27 mouse cellular contexts compared by ENCODE assay signal in the genomic region with DNA sequence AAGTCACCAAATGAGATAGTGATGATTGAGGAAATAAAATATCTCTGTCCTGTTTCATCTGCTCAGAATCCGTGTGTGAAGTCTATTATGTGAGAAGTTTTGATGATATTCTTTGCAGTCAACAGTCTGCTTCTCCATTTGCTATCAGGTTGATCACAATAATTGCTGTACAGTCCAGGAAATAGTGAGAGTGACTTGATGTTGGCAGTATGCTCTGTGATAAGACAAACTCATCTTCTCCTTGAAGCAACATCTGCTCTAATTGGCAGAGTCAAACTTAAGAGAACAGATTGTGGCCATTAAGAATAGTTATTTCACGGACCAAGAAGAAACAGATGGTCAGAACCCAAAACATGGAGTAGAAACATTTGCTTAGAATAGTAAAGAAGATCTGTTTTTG. TPM values are rescaled to one million over a fixed set of nuclear protein-coding genes. Genes with fewer than 3 reads are reported as not detected.
A peak's percentile ranks its signal among the peaks of the same experiment; 100 is the strongest.
DNase-seq lines count a peak whose midpoint lies in the region; ATAC-seq and TF ChIP-seq lines count a peak whose summit lies in the region.
"Had no signal": no experiment of that assay in that cellular context is flagged by ENCODE, and none has a peak within 500 bp of the region (broad histone marks: within the 10 kb centered on the region; RNA-seq: fewer than 3 reads in every experiment).

No protein-coding gene starts in this region.

- TF ChIP-seq CTCF in G1E (IDR thresholded peaks at IDR 0.05; ENCODE audit: low read depth, low read length) (no peak), MEL (IDR thresholded peaks at IDR 0.05 in 2 of 3, conservative IDR thresholded peaks at IDR 0.05 in 1 of 3; ENCODE audit: control insufficient read depth in 1 of 3, insufficient read depth in 1 of 3, low read depth in 2 of 3, low read length in 3 of 3, poor library complexity in 1 of 3, severe bottlenecking in 1 of 3) (no peak)

- TF ChIP-seq RAD21 in MEL (IDR thresholded peaks at IDR 0.05; ENCODE audit: low read depth, low read length), result no peak

- H3K4me2 ChIP-seq in liver, embryonic 12.5 days, result no peak overlapping the region
- H3K4me2 ChIP-seq in midbrain, embryonic 16.5 days (ENCODE audit: low read length), result no peak overlapping the region

- no peaks in the 10 kb centered on the region for H3K9me3 ChIP-seq in G1E (replicated peaks)
- H3K9me3 ChIP-seq in MEL (replicated peaks; ENCODE audit: insufficient read depth, low read length), result no peaks in the 10 kb centered on the region
- H3K9me3 ChIP-seq in liver, embryonic 12.5 days (replicated peaks), result no peaks in the 10 kb centered on the region
- no peaks in the 10 kb centered on the region for H3K9me3 ChIP-seq in midbrain, embryonic 16.5 days (replicated peaks; ENCODE audit: control insufficient read depth, low read length, poor library complexity, severe bottlenecking)
- no peaks in the 10 kb centered on the region for H3K9me3 ChIP-seq in limb, embryonic 10.5 days (replicated peaks)

- H3K27me3 ChIP-seq in G1E (ENCODE audit: insufficient read depth, low read length), result no peaks in the 10 kb centered on the region; the same call in none of the 2 replicates
- H3K27me3 ChIP-seq in MEL (ENCODE audit: control insufficient read depth in 1 of 2, insufficient read depth in 2 of 2, low read length in 2 of 2), result no peaks in the 10 kb centered on the region
- H3K27me3 ChIP-seq in liver, embryonic 12.5 days (replicated peaks), result no peaks in the 10 kb centered on the region
- no peaks in the 10 kb centered on the region for H3K27me3 ChIP-seq in midbrain, embryonic 16.5 days (ENCODE audit: control insufficient read depth, insufficient read depth, low read depth, low read length)
- H3K27me3 ChIP-seq in limb, embryonic 10.5 days (ENCODE audit: low read depth, poor library complexity, severe bottlenecking), result no peaks in the 10 kb centered on the region
- H3K27me3 ChIP-seq: CH12.LX, Patski had no signal

- H3K4me3 ChIP-seq in G1E (ENCODE audit: low read depth, low read length), result no peak overlapping the region
- H3K4me3 ChIP-seq in MEL (ENCODE audit: control insufficient read depth in 1 of 2, insufficient read depth in 1 of 2, low read depth in 2 of 2, low read length in 2 of 2), result no peak overlapping the region
- no peak overlapping the region for H3K4me3 ChIP-seq in liver, embryonic 12.5 days
- no peak overlapping the region for H3K4me3 ChIP-seq in midbrain, embryonic 16.5 days (ENCODE audit: low read depth, low read length)
- H3K4me3 ChIP-seq in limb, embryonic 10.5 days, result no peak overlapping the region

- TF ChIP-seq EP300 in MEL (IDR thresholded peaks at IDR 0.05; ENCODE audit: low read depth in 1 of 2, low read length in 2 of 2), result peak; percentile 32 to 53; a peak in 3 of 4 replicates

- no peak overlapping the region for H3K9ac ChIP-seq in MEL (ENCODE audit: control insufficient read depth, low read depth, low read length, poor library complexity, severe bottlenecking)
- no peak overlapping the region for H3K9ac ChIP-seq in liver, embryonic 12.5 days
- no peak overlapping the region for H3K9ac ChIP-seq in midbrain, embryonic 16.5 days (ENCODE audit: low read depth, low read length)

- no peaks in the 10 kb centered on the region for H3K79me2 ChIP-seq in MEL (ENCODE audit: control insufficient read depth, insufficient read depth, low read length, poor library complexity)

- H3K4me1 ChIP-seq in G1E (ENCODE audit: insufficient read depth, low read depth, low read length), result no peaks in the 10 kb centered on the region
- H3K4me1 ChIP-seq in MEL (ENCODE audit: control insufficient read depth in 1 of 2, insufficient read depth in 2 of 2, low read length in 2 of 2), result no peaks in the 10 kb centered on the region
- H3K4me1 ChIP-seq in liver, embryonic 12.5 days, result no peaks in the 10 kb centered on the region
- H3K4me1 ChIP-seq in midbrain, embryonic 16.5 days (ENCODE audit: control insufficient read depth, insufficient read depth, low read length), result no peaks in the 10 kb centered on the region
- H3K4me1 ChIP-seq in limb, embryonic 10.5 days, result no peaks in the 10 kb centered on the region

- 48% methylated on average over 2 of the region's 2 CpGs for whole genome bisulfite sequencing in liver, embryonic 12.5 days (ENCODE audit: insufficient replicate concordance)
- 72% methylated on average over 2 of the region's 2 CpGs for WGBS in midbrain, embryonic 16.5 days
- 84% methylated on average over 2 of the region's 2 CpGs for WGBS in limb, embryonic 10.5 days

- H3K36me3 ChIP-seq in G1E (replicated peaks), result no peaks in the 10 kb centered on the region
- no peaks in the 10 kb centered on the region for H3K36me3 ChIP-seq in MEL (ENCODE audit: control insufficient read depth in 1 of 2, insufficient read depth in 2 of 2, low read length in 2 of 2)
- H3K36me3 ChIP-seq in liver, embryonic 12.5 days, result no peaks in the 10 kb centered on the region
- no peaks in the 10 kb centered on the region for H3K36me3 ChIP-seq in midbrain, embryonic 16.5 days (ENCODE audit: control insufficient read depth, insufficient read depth, low read length)
- no peaks in the 10 kb centered on the region for H3K36me3 ChIP-seq in limb, embryonic 10.5 days

- TF ChIP-seq POLR2A in MEL (IDR thresholded peaks at IDR 0.05; ENCODE audit: control insufficient read depth in 1 of 2, insufficient read depth in 1 of 2, low read depth in 1 of 2, low read length in 2 of 2, poor library complexity in 1 of 2), result no peak

- no peak overlapping the region for H3K27ac ChIP-seq in MEL (ENCODE audit: control insufficient read depth, low read depth, low read length)
- H3K27ac ChIP-seq in liver, embryonic 12.5 days, result no peak overlapping the region
- H3K27ac ChIP-seq in midbrain, embryonic 16.5 days (ENCODE audit: low read length), result no peak overlapping the region
- H3K27ac ChIP-seq in limb, embryonic 10.5 days, result no peak overlapping the region

- ATAC-seq in G1E (ENCODE audit: extremely low read depth, insufficient number of reproducible peaks, low FRiP score, poor library complexity, severe bottlenecking), result peak; percentile 58
- no peak for ATAC-seq in liver, embryonic 12.5 days
- ATAC-seq in midbrain, embryonic 16.5 days, result no peak
- ATAC-seq: activated CD4-positive, CD25-positive, alpha-beta regulatory T cell, adult 4 months; CD4-positive, CD25-positive, alpha-beta regulatory T cell, adult 4 months; Patski had no signal

- DNase-seq in G1E (ENCODE audit: low spot score) (no peak), MEL (ENCODE audit: low read depth, low spot score) (peak; percentile 30)
- DNase-seq in brain, adult 2 months (ENCODE audit: low read depth, low spot score), result peak; percentile 4
- no peak for DNase-seq in limb, embryonic 10.5 days (ENCODE audit: low spot score)
- DNase-seq: adrenal gland, adult 2 months; adrenal gland, adult 8-10 months; adrenal gland, postnatal 10 days; adrenal gland, postnatal 14 days; adrenal gland, postnatal 25 days; adrenal gland, postnatal 36 days; B cell, adult 2 months; cerebellum, adult 11 months; cerebellum, adult 11-12 months; cerebellum, adult 18-20 months; cerebellum, adult 2 months; cerebellum, adult 8-10 months; cerebellum, adult 9-10 months had no signal

TF ChIP-seq in MEL, 35 proteins besides CTCF, POLR2A, EP300 and RAD21 (continues in another document):
- no peak for TF ChIP-seq MEF2A (IDR thresholded peaks at IDR 0.05; ENCODE audit: extremely low read depth, insufficient replicate concordance, low read depth, low read length, poor library complexity, severe bottlenecking)
- TF ChIP-seq TCF12 (IDR thresholded peaks at IDR 0.05; ENCODE audit: low read depth, low read length), result 0 out of 2 replicates have a peak, but pooled peaks have one; percentile 40

RNA-seq across cellular contexts. Expression of gene Clec4n, which starts 1.5 kb away (rescaled TPM):
- total RNA-seq in G1E (2014; fragmentation: Nextera tagmentation) (not detected in 2 replicates), G1E (2017) (1.5 and 3.5 TPM in 2 replicates), MEL (2012; rRNA removed) (not detected in 2 replicates)
- polyA plus RNA-seq in G1E (2012) (not detected in 2 replicates), MEL (2012; ENCODE audit: insufficient read depth in 1 of 2, insufficient read length in 2 of 2, low read depth in 1 of 2, low replicate concordance in 2 of 2, missing spikeins in 1 of 2) (not detected)
- polyA plus RNA-seq in liver, embryonic 12.5 days (2016; fragmentation: Nextera tagmentation; extraction: Ambion mirVana), result 4.8 and 6.4 TPM in 2 replicates
- polyA plus RNA-seq in midbrain, embryonic 16.5 days (2015; fragmentation: Nextera tagmentation; extraction: Ambion mirVana), result 0.21 and 1.0 TPM in 2 replicates
- 0.63 TPM in 1 of 2 replicates, not detected in the other for polyA plus RNA-seq in limb, embryonic 10.5 days (2016; fragmentation: Nextera tagmentation; extraction: Ambion mirVana)
- total RNA-seq: CH12.LX, ES-E14 had no signal
- polyA plus RNA-seq: C2C12, Patski had no signal

RNA-seq across cellular contexts. Expression of gene Clec4d, which starts 30.8 kb away (rescaled TPM):
- total RNA-seq in G1E (2014; fragmentation: Nextera tagmentation) (18.9 and 28.7 TPM in 2 replicates), G1E (2017) (12.6 and 14.1 TPM in 2 replicates), MEL (2012; rRNA removed) (2.0 and 5.5 TPM in 2 replicates)
- polyA plus RNA-seq in G1E (2012) (0.44 and 0.91 TPM in 2 replicates), MEL (2012; ENCODE audit: insufficient read depth in 1 of 2, insufficient read length in 2 of 2, low read depth in 1 of 2, low replicate concordance in 2 of 2, missing spikeins in 1 of 2) (1 to 10 TPM in 1 of 2 experiments, not detected in 1; 5.6 TPM)
- polyA plus RNA-seq in liver, embryonic 12.5 days (2016; fragmentation: Nextera tagmentation; extraction: Ambion mirVana), result 0.71 and 0.98 TPM in 2 replicates
- polyA plus RNA-seq in midbrain, embryonic 16.5 days (2015; fragmentation: Nextera tagmentation; extraction: Ambion mirVana), result not detected in 2 replicates
- not detected in 2 replicates for polyA plus RNA-seq in limb, embryonic 10.5 days (2016; fragmentation: Nextera tagmentation; extraction: Ambion mirVana)
- total RNA-seq: CH12.LX, ES-E14 had no signal
- polyA plus RNA-seq: activated CD4-positive, CD25-positive, alpha-beta regulatory T cell, adult 4 months; CD4-positive, CD25-positive, alpha-beta regulatory T cell, adult 4 months; Patski had no signal

RNA-seq across cellular contexts. Expression of gene Clec4b2, which starts 58.5 kb away (rescaled TPM):
- total RNA-seq in G1E (2014; fragmentation: Nextera tagmentation) (not detected in 2 replicates), G1E (2017) (not detected in 2 replicates), MEL (2012; rRNA removed) (not detected in 2 replicates)
- polyA plus RNA-seq in G1E (2012) (not detected in 2 replicates), MEL (2012; ENCODE audit: insufficient read depth in 1 of 2, insufficient read length in 2 of 2, low read depth in 1 of 2, low replicate concordance in 2 of 2, missing spikeins in 1 of 2) (not detected)
- not detected in 2 replicates for polyA plus RNA-seq in liver, embryonic 12.5 days (2016; fragmentation: Nextera tagmentation; extraction: Ambion mirVana)
- not detected in 2 replicates for polyA plus RNA-seq in midbrain, embryonic 16.5 days (2015; fragmentation: Nextera tagmentation; extraction: Ambion mirVana)
- not detected in 2 replicates for polyA plus RNA-seq in limb, embryonic 10.5 days (2016; fragmentation: Nextera tagmentation; extraction: Ambion mirVana)
- total RNA-seq: adrenal gland, adult 18-20 months; adrenal gland, postnatal 10 days; adrenal gland, postnatal 14 days; adrenal gland, postnatal 25 days; adrenal gland, postnatal 36 days; CH12.LX; ES-E14 had no signal
- polyA plus RNA-seq: activated CD4-positive, CD25-positive, alpha-beta regulatory T cell, adult 4 months; adrenal gland, adult 2 months; brain, embryonic 14.5 days; C2C12; CD4-positive, CD25-positive, alpha-beta regulatory T cell, adult 4 months; cerebellum, adult 2 months; Patski had no signal

RNA-seq across cellular contexts. Expression of gene Clec4e, which starts 58.5 kb away (rescaled TPM):
- total RNA-seq in G1E (2014; fragmentation: Nextera tagmentation), result 20.8 and 24.5 TPM in 2 replicates
- 13.6 and 14.9 TPM in 2 replicates for total RNA-seq in G1E (2017)
- polyA plus RNA-seq in G1E (2012), result 0.20 and 0.29 TPM in 2 replicates
- 0.10 and 0.23 TPM in 2 replicates for total RNA-seq in MEL (2012; rRNA removed)
- under 1 TPM in 1 of 2 experiments, not detected in 1; 0.40 TPM for polyA plus RNA-seq in MEL (2012; ENCODE audit: insufficient read depth in 1 of 2, insufficient read length in 2 of 2, low read depth in 1 of 2, low replicate concordance in 2 of 2, missing spikeins in 1 of 2)
- 0.44 and 0.60 TPM in 2 replicates for polyA plus RNA-seq in liver, embryonic 12.5 days (2016; fragmentation: Nextera tagmentation; extraction: Ambion mirVana)
- polyA plus RNA-seq in midbrain, embryonic 16.5 days (2015; fragmentation: Nextera tagmentation; extraction: Ambion mirVana), result not detected in 2 replicates
- polyA plus RNA-seq in limb, embryonic 10.5 days (2016; fragmentation: Nextera tagmentation; extraction: Ambion mirVana), result 0.20 TPM in 1 of 2 replicates, not detected in the other
- total RNA-seq: adrenal gland, adult 2 months; adrenal gland, postnatal 25 days; CH12.LX; ES-E14 had no signal
- polyA plus RNA-seq: activated CD4-positive, CD25-positive, alpha-beta regulatory T cell, adult 4 months; adrenal gland, adult 2 months; brain, embryonic 14.5 days; C2C12; cerebellum, adult 2 months; Patski had no signal

Comparison
In these comparisons a context has a peak if more than half of its experiments do, and no peak if none do; other contexts are left out.
1. DNase-seq: peak in MEL (single experiment) and brain, adult 2 months (single experiment); none in G1E (single experiment) and limb, embryonic 10.5 days (single experiment).